Mouse (Mus musculus) heart, adult 2 months (tissue): ENCODE measurements around the gene Tagap.

Experiments used
- CTCF ChIP-seq: fragments of 200-600 bp; IDR thresholded peaks from 2 replicates; pipeline ENCODE4 v1.8.1; 2022; ENCODE audit warnings: antibody characterized with exemption, mild to moderate bottlenecking, moderate library complexity
- POLR2A ChIP-seq: fragments of 200-500 bp; IDR thresholded peaks from 2 replicates; pipeline ENCODE4 v1.6.1; 2011; ENCODE audit warnings: mild to moderate bottlenecking, low read depth, low read length, control low read depth; ENCODE audit not compliant: insufficient read depth

GRCm38 (mm10) chr17:7922564-7922963 lies 3.2 kb upstream of the Tagap start:
- TF ChIP-seq CTCF (no peak), POLR2A (no peak)
